Mouse (Mus musculus) adrenal gland, postnatal 4 days (tissue): ENCODE measurements around the gene Clcn3. TPM values are rescaled to one million over a fixed set of nuclear protein-coding genes. Genes with fewer than 3 reads are reported as not detected.

ENCODE experiments used
- DNase-seq, 2 experiments: peaks; one replicate each; pipeline ENCODE4 v3.0.0; 2021 to 2022; ENCODE audit warnings: low spot score in 2 of 2, mixed read lengths in 2 of 2
- total RNA-seq, 2 experiments: library from RNA; stranded (reverse); gene quantifications; 2 replicates each; pipeline ENCODE4 v1.2.3; 2021

The Clcn3 gene
- total RNA-seq, 2 experiments from 2014 or later: 44.8 to 50.1 TPM

DNA sequence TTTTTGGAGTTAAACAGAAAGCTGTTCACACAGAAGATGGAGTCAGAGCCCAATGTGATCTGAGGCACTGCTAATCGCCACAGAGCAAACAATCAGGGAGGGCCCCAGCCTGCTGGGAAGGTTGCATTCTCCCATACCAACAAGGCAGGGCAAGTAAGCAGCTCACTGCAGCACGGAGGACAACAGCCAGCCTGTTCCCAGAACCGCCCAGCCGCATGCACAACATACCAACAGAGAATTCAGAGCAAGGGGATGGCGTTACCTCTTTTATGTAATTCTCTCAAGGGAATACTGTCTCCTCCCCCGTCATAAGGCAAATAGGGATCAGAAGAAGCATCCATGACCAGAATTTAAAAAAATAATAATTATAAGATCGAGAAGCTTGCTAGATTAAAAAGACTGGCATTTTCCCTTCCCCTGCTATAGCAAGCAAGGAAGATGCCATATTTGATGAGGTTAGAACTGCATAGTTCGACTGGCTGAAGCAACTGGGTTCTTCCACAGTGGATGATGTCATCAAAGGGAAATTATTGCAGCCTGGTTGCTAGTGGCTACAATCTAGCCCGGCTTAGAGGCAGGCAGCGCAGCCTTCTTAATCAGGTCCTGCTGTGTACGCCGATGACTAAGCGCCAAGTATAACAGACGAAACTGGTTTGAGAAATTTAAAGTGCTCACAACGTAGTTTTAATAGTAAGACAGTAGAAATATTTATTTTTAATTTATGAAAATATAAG lies 28.7 kb downstream of the Clcn3 start:
- peak; percentile 13 to 49 for DNase-seq

DNA sequence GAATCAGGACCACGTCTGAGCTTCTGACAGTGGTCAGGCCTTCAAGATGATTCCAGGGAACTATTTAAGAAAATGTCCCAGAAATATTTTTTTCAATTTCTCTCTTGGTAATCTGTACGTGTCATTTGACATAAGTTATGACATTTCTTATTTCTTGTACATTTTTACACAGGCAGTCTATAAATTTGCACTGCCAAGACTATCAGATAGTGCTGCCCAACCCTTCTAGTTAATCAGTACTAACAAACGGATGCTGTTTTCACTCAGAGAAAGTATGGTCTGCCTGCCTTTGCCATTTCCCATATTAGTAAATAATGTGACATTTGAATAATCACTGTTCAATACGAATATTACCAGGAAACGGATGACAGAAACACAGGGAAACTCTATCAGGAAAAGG lies 30.3 kb downstream of the Clcn3 start:
- no peak for DNase-seq

DNA sequence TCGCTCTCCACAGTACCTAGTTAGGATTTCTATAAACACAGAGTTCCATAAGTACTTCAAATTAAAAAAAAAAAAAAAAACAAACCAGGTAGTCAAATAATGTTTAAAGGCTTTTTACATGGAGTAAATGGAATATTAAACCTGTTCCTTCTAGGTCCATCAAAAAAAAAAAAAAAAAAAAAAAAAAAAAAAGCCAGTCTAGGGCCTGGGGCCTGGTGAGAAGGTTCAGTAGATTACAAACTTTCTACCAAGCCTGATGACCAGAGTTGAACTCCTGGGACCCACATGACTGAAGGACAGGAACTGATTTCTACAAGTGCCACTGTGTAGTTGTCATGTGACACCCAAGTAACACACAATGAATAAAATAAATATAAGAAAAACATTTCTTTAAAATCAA lies 31.3 kb downstream of the Clcn3 start:
- DNase-seq: no peak

DNA sequence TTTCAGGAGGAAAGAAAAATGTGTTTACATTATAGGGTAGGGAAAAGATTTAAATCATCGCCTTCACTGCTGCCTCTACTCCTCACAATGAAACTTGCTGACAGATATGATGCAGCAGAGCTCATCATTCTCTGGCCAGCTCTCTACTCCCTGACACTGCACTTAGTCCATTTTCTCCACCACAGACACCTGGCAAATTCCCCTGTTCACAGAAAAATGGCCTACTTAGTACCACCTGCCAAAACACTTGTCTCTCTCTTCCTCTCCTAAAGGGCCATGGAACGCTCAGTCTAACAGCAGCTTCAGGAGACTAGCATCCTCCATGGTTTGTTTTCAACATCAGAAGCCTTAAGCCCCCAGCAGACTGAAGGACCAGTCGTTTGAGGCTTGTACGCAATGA lies 31.8 kb downstream of the Clcn3 start:
- DNase-seq: no peak

DNA sequence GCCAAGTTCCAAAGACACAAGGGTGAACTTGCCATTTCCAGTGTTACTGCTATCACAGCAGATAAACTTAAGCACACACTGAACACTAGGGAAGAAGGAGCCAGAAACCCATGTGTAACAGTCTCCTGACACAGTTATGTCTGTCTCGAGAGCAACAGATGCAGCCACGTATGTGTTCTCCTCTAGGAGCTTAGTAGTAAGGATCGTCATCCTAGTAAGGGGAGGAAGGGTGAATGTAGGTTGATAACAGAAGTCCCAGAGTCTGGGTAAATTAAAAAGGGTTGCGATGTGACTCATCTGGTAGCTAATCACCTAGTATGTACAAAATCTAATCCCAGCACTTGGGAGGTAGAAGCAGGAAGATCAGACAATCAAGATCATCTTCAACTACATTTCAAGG lies 33.2 kb downstream of the Clcn3 start:
- no peak for DNase-seq

DNA sequence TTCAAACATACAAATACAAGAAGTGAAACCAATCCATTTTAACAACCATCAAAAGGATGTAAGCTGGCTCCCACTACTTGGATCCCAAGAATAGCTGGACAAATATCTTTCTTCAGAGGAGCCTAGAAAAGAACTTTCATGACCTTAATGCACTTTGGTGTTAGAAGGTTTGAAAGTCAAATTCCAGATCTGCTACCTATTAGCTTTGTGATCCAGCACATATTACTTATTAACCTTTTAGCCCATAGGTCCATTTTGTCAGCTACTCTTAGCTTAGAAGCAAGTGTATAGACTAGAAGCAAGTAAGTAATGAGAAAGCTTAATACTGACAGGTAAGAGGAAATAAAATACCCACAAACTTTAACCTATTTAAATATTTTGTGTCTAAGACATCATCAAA lies 35.6 kb downstream of the Clcn3 start:
- no peak for DNase-seq

DNA sequence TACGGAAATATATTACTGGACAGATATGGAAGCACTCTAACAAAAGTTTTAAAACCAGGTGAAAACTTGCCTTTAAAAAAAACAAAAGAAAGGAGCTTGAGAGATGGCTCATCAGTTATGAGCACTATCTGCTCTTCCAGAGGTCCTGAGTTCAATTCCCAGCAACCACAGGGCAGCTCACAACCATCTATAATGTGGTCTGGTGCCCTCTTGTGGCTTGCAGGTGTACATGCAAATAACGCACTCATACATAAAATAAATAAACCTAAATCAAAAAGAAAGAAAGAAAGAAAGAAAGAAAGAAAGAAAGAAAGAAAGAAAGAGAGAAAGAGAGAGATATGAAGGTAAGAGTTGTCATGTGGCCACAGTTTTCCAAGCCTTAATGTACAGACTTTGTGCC lies 40.2 kb downstream of the Clcn3 start:
- DNase-seq: no peak

DNA sequence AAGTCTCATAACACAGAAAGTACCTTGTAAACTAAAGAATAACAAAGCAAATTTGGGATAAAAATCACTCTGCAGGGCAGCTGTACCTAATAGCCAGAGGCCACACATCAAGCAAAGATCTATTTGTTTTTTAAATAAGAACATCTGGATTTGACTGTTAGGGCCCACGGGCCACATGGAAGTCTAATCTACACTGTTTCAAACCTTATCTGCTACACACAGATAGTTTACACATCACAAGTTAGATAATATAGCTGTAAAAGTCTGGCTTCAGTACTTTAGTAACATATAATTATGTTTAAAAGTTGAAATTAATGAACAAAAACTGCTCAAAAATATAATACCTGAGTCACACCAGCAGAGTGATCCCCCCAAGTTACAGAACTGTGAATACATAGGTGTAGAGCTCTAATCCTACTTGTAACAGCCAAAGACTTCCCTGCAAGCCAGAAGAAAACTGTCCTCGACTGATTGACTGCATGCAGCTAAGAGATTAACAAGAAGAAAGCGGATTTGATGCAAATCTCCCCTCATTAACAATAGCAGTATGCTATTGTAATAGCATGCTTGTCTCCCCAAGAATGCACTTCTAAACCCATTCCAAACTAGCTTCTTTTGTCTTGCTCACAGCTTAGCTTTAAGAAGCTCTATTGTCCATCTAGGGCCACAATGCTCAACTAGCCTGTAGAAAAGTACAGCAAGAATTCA lies 44.2 kb downstream of the Clcn3 start:
- DNase-seq: no peak

DNA sequence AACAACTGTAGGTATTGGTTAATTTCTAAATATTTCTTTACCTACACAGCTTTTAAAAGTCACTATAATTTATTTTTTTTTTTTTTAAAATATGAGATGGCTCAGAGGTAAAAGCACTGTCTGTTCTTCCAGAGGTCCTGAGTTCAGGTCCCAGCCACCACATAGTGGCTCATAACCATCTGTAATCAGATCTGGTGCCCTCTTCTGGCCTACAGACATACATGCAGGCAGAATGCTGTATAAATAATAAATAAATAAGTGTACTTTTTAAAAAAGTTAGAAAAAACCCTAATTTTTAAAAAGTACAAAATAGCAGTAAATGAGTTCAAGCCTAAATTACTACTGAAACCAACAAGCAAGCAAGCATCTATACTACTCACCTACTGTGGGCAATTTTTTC lies 49.5 kb downstream of the Clcn3 start:
- DNase-seq: no peak

DNA sequence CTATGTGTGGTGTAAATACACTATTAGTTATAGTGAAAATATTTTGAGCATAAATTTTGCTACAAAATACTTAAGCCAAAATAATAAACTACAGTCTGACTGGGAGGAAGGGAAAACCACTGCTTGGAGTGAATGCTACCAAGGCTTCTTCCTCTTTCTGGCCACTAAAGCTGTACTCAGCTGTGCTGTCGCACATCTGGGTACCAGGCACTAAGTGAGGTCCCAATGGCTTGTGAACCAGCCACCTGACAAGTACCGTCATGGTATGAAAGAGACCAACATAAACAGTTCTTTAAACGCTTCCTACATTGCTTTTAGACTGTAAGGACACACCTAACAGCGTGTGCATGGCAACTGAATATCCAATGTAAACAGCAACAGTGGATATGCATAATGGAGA lies 62.9 kb downstream of the Clcn3 start:
- DNase-seq: no peak

DNA sequence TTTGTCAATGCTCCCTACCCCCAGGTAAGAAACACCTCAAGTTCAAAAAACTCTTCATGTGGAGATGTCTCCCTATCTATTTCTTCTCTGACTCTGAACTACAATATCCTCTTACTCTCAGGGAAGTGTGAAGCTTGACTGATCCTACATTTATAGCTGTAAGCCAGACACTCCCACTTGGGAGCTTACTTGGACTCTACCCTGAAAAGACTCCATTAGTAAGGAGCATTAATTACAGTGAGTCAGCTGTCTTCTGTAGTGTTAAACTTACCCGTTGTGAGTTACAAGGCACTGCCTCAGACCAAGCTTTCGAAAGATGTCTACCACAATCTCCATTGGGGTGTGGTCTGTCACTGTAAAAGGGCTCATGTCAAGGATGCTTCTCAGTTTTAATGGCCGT lies 64.0 kb downstream of the Clcn3 start:
- no peak for DNase-seq

DNA sequence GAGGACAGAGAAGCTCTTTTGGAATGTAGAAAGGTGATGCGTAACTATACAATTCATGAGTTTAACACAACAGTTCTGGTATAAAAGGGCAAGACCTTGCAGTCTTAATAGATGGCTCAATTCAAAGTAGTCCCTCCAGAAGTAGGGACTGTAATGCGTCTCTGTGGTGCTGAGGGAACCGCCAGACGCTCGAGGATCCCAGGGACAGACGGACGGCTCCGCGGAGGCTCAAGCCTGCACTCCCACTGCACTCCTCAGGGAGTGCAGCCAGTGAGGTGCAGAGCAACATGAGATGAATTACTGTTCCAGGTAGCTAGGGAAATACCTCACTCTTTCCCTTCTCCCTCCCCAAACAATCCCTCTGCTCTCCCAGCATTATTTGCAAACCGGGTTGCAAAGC lies 70.5 kb downstream of the Clcn3 start:
- no peak for DNase-seq

DNA sequence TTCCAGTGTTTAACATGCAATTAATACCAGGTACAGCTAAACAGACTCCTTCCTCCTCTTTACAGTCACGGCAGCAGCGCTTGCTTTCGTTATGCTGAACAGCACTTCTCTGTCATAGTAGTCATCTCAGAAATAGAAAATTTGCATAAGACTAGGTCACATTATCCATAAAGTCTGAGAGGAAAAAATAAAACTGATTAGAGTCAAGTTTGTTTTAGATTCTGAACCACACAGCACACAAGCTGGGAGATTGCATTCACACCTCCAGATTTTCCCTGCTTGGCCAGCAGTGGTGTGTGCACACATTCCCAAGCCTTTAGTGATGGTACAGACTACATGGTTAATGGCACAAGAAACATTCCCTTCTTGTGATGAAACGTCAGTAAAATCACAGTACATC lies 71.0 kb downstream of the Clcn3 start:
- no peak for DNase-seq

DNA sequence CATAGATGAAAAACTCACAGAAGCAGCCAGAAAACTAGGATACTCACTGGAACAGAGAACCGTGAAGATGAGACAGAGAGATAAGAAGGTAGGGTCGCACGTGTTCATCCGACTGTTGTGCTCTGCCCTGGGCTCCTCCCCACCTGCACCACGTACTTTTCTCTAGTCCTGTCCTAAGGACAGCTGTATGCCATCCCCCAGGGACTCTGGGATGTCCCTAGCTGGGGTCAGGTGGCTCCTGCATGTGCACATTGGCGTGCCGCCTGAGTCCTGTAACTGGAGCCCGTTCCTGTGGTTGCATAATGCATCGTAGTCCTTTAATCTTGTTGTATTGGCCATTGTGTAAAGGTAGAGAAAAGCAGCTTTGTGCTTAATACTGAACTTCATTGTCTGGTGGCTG lies 83.0 kb downstream of the Clcn3 start:
- no peak for DNase-seq

DNA sequence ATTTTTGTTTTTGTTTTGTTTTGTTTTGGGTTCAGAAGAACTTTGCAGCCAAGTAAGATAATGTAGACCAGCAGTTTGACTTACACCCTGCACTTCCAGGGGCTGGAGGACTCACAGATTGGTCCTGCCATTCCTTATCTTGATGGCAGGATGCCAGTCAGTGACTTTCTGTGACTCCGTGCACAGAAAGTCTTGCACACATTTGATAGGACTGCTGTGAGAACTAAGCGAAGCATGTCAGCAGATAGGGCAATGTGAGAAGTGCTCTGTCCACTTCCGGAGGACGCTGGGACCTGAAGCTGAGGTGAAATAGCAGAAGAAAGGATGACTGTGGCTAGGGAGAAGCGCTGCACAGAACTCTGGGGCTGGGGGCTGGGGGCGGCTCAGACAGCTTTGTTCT lies 87.2 kb downstream of the Clcn3 start:
- DNase-seq: no peak

DNA sequence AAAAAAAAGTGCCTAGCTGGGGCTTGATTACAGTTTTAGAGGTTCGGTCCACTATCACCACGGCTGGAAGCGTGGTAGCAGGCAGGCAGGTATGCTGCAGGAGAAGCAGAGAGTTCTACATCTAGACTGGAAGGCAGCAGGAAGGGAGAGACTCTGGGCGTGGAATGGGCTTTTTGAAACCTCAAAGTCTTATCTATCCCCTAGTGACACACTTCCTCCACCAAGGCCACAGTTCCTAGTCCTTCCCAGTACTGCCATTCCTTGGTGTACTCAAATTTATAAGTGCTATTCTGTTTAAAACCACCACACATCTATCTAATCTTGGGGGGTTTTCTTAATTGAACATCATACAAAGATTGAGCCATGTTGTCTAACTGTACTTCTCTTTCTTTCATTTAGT lies 91.3 kb downstream of the Clcn3 start:
- DNase-seq: no peak

DNA sequence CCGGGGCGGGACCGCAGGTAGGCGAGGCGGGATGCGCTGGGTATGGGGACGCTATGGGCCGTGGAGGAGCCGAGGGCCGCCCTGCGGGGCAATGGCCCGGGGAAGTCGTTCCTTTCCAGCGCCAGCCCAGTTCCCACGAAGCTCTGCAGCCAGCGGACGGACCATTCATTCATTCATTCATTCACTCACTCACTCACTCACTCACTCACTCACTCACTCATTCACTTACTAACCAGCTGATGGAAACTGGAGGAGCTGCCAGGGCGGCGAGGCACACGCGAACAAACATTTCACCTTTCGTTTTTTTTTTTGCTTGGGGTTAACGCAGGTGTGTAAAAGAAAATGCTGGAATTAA lies 92.6 kb downstream of the Clcn3 start:
- DNase-seq: no peak

DNA sequence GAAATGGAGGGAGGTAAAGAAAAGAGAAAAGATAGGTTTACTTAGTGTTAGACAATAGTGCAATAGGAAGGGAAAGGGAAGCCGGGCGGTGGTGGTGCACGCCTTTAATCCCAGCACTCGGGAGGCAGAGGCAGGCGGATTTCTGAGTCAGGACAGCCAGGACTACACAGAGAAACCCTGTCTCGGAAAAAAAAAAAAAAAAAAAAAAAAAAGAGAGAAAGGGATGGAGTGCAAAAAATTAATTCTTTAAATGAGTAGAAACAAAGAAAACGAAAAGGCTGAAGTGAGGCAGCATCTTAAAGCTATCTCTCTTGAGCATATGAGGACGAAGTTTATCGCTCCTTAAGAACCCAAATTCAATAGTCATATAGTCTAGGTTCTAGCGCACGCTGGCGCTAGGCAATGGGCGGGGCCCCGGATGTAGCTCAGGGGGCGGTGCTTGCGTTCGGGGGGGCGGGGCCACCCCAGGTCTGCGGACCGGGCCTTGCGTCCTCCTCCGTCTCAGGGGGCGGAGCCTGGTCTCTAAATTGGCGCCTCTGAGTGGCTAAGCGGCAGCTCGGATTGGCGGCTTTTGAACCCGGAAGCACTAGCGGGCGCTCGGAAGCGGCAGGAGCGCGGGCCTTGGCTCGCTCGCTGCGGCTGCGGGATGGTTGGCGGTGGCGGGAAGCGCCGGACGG lies 93.1 kb downstream of the Clcn3 start, which contains the start of gene Hpf1:
Gene Hpf1 (plus strand): TSS at position 576 of the 677 bp plus-strand sequence.
- DNase-seq: peak; percentile 82 to 89

DNA sequence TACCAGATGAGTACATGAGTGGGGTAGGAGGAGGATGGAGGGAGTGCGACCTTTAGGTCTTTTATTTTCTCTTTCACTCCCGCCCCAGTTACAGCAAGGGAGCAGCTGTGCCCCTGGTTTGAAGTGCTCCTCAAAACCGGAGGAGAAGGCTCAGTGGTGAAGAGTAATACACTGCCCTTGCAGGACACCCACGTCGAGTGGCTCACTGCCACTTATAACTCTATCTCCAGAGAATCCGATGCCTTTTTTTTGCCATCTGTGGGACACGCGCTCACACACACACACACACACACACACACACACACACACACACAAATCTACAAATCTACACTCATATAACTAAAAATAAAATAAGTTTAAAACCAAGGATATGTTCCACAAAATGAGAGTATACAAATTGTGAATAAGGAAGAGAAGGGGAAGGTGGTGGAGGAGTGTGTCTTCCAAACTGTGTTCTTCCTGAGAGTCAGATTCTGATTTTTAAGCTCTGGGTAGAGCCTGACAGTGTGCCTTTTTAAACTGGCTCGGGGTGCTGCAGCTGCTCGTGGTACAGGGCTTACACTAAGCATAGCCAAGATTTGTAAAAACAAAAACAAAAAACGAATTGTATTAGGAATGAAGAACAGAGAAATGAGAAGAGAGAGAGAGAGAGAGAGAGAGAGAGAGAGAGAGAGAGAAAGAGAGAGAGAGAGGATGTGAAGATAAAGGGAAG lies 93.8 kb downstream of the Clcn3 start:
- DNase-seq: no peak

DNA sequence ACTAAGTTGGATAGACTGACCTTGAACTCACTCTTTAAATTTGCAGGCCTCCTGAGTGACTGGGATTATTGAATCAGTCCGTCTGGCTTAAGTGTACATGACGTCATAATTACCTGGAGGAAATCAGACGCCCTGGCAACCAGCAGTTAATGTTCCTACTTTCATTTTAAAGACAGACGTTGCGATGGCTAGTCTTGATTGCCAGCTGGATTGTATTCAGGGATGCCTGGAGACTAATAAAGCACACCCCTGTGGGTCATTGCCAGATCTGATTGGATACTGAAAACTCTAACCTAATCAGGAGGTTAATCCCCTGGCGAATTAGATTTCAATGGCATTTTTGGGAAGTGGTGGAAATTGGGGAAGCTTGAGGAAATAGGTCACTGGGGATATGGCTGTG lies 96.4 kb downstream of the Clcn3 start:
- DNase-seq: no peak

DNA sequence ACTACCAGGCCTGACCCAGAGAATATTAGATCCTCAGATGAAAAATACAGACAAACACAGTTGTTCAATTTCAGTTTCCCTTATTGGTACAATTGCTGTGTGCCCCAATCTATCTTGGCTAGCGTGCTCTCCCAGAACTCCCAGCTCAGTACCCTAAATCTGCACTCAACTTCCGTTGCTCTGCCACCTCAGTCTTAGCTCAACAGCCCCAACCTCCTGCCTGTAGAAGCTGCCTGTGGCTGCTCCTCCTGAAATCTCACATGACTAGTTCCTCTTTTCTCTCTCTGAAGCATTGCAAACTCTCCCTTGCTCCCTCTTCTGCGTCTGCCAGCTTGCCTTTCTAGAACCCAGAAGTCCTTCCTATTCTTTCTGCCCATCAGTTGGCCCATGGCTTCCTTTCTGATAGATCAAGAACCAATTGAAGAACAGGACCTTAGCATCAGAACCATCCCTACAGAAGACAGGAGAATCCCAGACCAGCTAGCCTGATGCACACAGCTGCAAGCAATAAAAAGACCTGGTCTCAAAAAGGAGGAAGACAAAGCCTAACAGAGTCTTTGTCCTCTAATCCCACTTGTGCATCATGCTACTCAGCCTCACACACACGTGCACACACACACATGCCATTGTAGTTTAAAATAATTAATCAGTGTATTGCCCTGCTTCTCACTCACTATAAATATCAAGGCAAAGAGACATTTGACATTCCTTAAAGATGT lies 99.5 kb downstream of the Clcn3 start:
- no peak for DNase-seq
